Mouse (Mus musculus) embryonic fibroblast, embryonic 13.5 days (primary cell): ENCODE results near the gene Ccna1. TPM values are rescaled to one million over a fixed set of nuclear protein-coding genes. Genes with fewer than 3 reads are reported as not detected.

Experiments
- H3K27ac ChIP-seq: 2 replicates; pipeline ENCODE4 v1.5.1; 2012; ENCODE audit warnings: low read length, control low read depth, inconsistent platforms; ENCODE audit not compliant: insufficient read depth
- H3K4me1 ChIP-seq: 2 replicates; pipeline ENCODE4 v1.6.1; 2011; ENCODE audit warnings: low read length; ENCODE audit not compliant: control insufficient read depth, insufficient read depth
- H3K4me3 ChIP-seq: 2 replicates; pipeline ENCODE4 v1.5.1; 2011; ENCODE audit warnings: mild to moderate bottlenecking, control low read depth, low read length; ENCODE audit not compliant: insufficient read depth
- CTCF ChIP-seq: IDR thresholded peaks from 2 replicates; pipeline ENCODE4 v1.5.1; 2011; ENCODE audit warnings: mild to moderate bottlenecking, control low read depth, low read length, moderate library complexity, borderline replicate concordance; ENCODE audit not compliant: insufficient read depth
- POLR2A ChIP-seq: IDR thresholded peaks from 2 replicates; pipeline ENCODE4 v1.6.1; 2011; ENCODE audit warnings: low read depth, mild to moderate bottlenecking, control low read depth, low read length, moderate library complexity
- polyA plus RNA-seq: library from polyadenylated mRNA; stranded (reverse); fragments of >200 nt; gene quantifications from 2 replicates; pipeline ENCODE4 v1.2.4, GENCODE M21; 2011; ENCODE audit warnings: low read depth; ENCODE audit not compliant: missing spikeins, insufficient read length

The Ccna1 gene
- 0.70 TPM in 1 of 2 replicates, not detected in the other for polyA plus RNA-seq

GRCm38 (mm10) chr3:55055038-55055746, at the start of gene Ccna1:
Ccna1 (minus strand) TSS chr3:55055501.
- H3K4me1 ChIP-seq: no peaks in the 10 kb centered on the region
- H3K27ac ChIP-seq: no peak within 1 kb of the TSS
- TF ChIP-seq POLR2A (no peak), CTCF (no peak)
- H3K4me3 ChIP-seq: peak within 1 kb of the TSS; percentile 55

DNA sequence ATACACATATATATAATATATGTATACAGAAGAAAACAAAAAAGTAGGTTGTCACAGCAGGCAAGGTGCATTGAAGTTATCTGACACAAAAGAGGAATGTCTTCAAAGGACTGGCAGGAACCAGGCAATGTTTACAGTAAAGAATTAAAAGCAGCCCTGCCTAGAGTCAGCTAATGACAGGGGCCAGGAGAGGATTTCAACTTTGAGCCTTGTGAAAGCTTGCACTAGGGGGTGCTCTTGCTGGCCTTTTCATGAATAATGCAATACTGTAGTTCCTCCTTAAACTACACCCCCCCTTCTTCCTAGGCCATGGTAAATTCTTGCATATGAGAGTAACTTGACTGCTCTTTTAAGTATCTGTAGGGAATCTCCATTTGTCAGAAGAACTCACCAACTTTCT, 45.8 kb upstream of the Ccna1 start:
- H3K27ac ChIP-seq: no peak overlapping the region
- peaks cover 8% of the 10 kb centered on the region for H3K4me1 ChIP-seq
- no peak overlapping the region for H3K4me3 ChIP-seq
- TF ChIP-seq POLR2A (no peak), CTCF (no peak)

GRCm38 (mm10) chr3:55098990-55099389, 43.7 kb upstream of the Ccna1 start:
- no peak for TF ChIP-seq POLR2A
- TF ChIP-seq CTCF: no peak
- H3K4me1 ChIP-seq: peaks cover 8% of the 10 kb centered on the region
- H3K4me3 ChIP-seq: no peak overlapping the region
- H3K27ac ChIP-seq: no peak overlapping the region

GRCm38 (mm10) chr3:55098014-55098413, 42.7 kb upstream of the Ccna1 start:
- no peak for TF ChIP-seq CTCF
- no peak for TF ChIP-seq POLR2A

DNA sequence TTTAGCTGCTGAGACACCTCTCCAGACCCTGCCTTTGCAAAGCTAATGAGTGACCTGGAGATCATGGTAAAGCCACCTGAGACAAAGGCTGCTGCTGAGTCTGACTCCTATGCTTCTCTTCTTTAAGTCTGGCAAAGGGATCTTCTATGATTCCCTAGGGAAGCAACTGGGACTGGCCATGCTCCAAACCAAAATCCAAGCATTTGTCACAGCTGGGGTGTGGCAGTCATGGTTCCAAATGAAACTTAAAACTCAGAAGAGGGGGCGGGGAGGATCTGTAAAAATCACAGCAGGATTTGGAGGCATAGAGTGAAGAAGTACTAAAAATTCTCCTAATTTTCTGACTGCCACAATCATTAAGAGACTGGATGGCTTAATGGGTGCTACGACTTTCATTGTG, 41.9 kb upstream of the Ccna1 start:
- Histone ChIP-seq H3K4me3 (no peak overlapping the region), H3K4me1 (peaks cover 8% of the 10 kb centered on the region), H3K27ac (peak overlapping the region; percentile 99)
- TF ChIP-seq CTCF: no peak
- TF ChIP-seq POLR2A: no peak

More at GRCm38 (mm10) chr3:55098014-55098413, 42.7 kb upstream of the Ccna1 start:
- no peak overlapping the region for H3K27ac ChIP-seq
- no peak overlapping the region for H3K4me3 ChIP-seq
- peaks cover 8% of the 10 kb centered on the region for H3K4me1 ChIP-seq

DNA sequence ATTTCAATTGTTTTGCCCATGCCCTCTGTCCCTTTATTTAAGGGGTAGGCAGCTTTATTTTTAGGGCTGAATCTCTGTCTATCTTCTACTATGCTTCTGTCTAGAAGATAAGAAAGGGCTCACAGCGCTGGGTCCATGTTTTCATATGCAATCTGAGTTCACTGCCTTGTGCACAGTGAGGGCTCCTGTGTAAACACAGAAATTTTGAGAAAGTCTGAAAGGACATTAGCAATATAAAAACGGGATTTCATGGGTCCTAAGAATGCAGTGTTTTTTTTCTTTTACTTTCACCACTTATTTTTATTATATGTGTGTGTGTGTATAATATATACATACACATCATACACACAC, 41.3 kb upstream of the Ccna1 start:
- Histone ChIP-seq H3K4me3 (no peak overlapping the region), H3K4me1 (peaks cover 8% of the 10 kb centered on the region), H3K27ac (peak overlapping the region; percentile 99)
- TF ChIP-seq POLR2A (no peak), CTCF (no peak)

GRCm38 (mm10) chr3:55095968-55096654, 40.8 kb upstream of the Ccna1 start:
- H3K4me3 ChIP-seq: no peak overlapping the region
- TF ChIP-seq POLR2A (peak; percentile 6; the same call in 1 of the 2 replicates), CTCF (no peak)
- H3K27ac ChIP-seq: peak overlapping the region; percentile 99
- H3K4me1 ChIP-seq: peaks cover 8% of the 10 kb centered on the region

DNA sequence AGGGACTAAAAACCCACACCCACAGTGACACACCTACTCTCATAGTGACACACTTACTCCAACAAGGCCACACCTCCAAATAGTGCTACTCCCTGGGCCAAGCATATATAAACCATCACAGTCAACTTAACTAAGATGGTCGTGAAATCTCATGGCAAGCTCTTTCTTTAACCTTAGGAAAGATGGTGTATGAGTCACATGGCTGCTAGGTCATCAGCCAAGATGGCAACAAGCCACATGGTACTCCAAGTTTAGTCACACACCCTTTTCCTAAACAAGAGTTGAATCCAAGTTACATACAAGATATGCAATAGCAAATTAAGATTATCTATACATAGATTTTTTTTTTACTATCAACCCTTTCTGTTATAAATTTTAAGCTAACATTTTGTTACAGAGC, 37.9 kb upstream of the Ccna1 start:
- H3K4me3 ChIP-seq: no peak overlapping the region
- H3K27ac ChIP-seq: no peak overlapping the region
- TF ChIP-seq CTCF: no peak
- TF ChIP-seq POLR2A: no peak
- peaks cover 8% of the 10 kb centered on the region for H3K4me1 ChIP-seq

- no peak overlapping the region for H3K4me3 ChIP-seq
- no peak overlapping the region for H3K27ac ChIP-seq
- H3K4me1 ChIP-seq: no peaks in the 10 kb centered on the region
- TF ChIP-seq POLR2A: no peak
- no peak for TF ChIP-seq CTCF
Measured at GRCm38 (mm10) chr3:55089291-55089690, 34.0 kb upstream of the Ccna1 start.

GRCm38 (mm10) chr3:55088843-55089242, 33.5 kb upstream of the Ccna1 start:
- Histone ChIP-seq H3K4me1 (no peaks in the 10 kb centered on the region), H3K4me3 (no peak overlapping the region), H3K27ac (no peak overlapping the region)
- TF ChIP-seq POLR2A (no peak), CTCF (no peak)

DNA sequence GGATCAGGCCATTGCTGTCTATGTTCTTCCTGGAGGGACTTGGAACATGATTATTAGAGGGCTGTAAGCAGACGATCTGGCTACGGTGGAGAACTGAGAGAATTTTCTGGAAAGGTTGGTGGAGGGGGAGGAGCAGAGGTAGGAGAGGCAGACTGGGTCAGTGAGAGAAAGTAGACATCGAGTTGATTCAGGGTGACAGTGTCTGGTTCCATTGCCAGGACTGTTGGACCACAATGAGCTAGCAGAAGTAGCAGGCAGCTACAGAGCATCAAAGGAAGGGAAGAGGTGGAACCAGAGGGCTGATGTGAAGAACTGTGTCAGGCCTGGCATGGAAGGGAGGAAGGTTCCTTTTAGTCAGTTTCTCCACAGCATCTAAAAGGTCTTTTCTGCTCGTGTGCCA, 33.1 kb upstream of the Ccna1 start:
- H3K4me1 ChIP-seq: no peaks in the 10 kb centered on the region
- no peak overlapping the region for H3K4me3 ChIP-seq
- no peak overlapping the region for H3K27ac ChIP-seq
- no peak for TF ChIP-seq CTCF
- TF ChIP-seq POLR2A: no peak
